Mouse (Mus musculus): ENCODE data around the gene Erich2. TPM values are rescaled to one million over a fixed set of nuclear protein-coding genes. Genes with fewer than 3 reads are reported as not detected.

Gene Erich2
- polyA plus RNA-seq, 1 experiment from 2014 or later = 1.0 TPM

DNA sequence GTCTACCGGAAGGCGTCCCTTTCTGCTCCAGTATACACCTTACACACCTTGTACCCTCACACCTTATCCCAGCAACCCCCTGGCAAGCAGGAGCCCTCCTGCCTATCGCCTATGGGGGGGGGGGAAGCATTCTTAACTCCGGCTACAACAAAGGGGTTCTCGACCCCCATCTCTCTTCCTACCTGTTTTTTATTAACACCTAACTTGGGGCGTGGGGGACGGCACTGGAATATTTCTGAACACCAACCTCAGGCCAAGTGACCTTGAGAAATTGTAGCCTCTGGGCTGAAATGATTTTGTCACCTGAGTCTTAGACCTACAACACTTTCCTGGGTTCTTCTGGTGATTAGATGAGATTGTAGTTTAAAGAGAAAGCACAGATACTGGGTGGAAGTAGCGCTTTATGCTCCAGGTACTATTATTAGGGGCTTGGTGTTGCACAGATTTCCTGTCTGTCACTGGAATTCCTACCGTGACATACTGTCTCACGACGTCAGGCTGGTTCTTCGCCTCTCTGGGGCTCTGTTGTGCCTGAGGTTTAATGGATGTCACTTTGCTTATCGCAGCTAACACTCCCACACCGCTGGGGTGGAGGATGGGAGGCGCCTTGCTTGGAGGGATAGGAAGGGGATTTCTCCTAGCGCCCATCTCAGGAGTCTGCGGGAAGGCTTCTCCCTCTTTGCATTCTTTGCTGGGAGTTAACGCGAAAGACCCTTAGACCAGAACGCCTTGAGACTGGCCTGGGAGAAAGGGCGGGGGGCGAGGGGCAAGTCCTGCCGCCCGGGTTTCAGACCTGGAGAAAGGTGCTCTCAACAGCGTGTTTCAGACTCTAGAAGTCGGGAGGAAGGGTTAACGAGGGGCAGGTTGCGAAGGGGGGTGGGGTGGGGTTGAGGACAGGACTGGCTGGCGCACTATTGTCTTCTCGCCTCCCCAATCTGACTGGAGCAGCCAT, 57.3 kb downstream of the Erich2 start:
- peak overlapping the region; percentile 77 for H3K9ac ChIP-seq (replicated peaks; ENCODE audit: low read depth, low read length)
- H3K27me3 ChIP-seq (ENCODE audit: control insufficient read depth, insufficient read depth, low read length) = peaks cover 41% of the 10 kb centered on the region
- peaks cover 25% of the 10 kb centered on the region; the same call in 1 of the 2 replicates for H3K4me1 ChIP-seq (ENCODE audit: control insufficient read depth, insufficient read depth, low read length)
- peak overlapping the region; percentile 67 for H3K4me2 ChIP-seq (ENCODE audit: low read depth, low read length)
- 6% methylated on average over 28 of the region's 30 CpGs for WGBS
- ATAC-seq (ENCODE audit: low read depth) = no peak
- peak overlapping the region; percentile 44 for H3K4me3 ChIP-seq (ENCODE audit: low read depth, low read length)
- no peaks in the 10 kb centered on the region for H3K36me3 ChIP-seq (ENCODE audit: control insufficient read depth, insufficient read depth, low read length)
- peak overlapping the region; percentile 91 for H3K27ac ChIP-seq (ENCODE audit: low read depth, low read length)
- no peaks in the 10 kb centered on the region for H3K9me3 ChIP-seq (ENCODE audit: control insufficient read depth, low read length)

DNA sequence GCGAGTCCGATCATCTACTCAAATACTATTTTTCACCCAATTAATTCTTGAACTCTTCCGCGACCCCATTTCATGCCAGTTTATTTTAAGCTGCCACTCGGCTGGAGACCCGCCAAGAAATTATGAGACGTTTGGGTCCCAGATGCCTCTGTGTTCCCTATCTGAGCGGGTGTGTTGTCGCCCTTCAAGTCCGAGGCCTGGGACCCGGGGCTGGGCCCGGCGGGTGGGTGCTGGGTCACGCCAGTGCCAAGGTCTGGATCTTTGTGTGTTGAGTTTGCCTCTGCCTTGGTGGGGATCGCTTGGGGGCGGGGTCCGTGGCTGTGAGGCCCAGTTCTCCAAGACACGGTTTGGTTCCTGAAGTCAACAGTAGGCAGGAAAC, 58.0 kb downstream of the Erich2 start:
- Histone ChIP-seq H3K27ac (ENCODE audit: low read depth, low read length) (peak overlapping the region; percentile 91), H3K36me3 (ENCODE audit: control insufficient read depth, insufficient read depth, low read length) (no peaks in the 10 kb centered on the region), H3K4me2 (ENCODE audit: low read depth, low read length) (peak overlapping the region; percentile 67), H3K4me3 (ENCODE audit: low read depth, low read length) (peak overlapping the region; percentile 44), H3K4me1 (ENCODE audit: control insufficient read depth, insufficient read depth, low read length) (peaks cover 25% of the 10 kb centered on the region; the same call in 1 of the 2 replicates), H3K9ac (replicated peaks; ENCODE audit: low read depth, low read length) (peak overlapping the region; percentile 77), H3K9me3 (ENCODE audit: control insufficient read depth, low read length) (no peaks in the 10 kb centered on the region), H3K27me3 (ENCODE audit: control insufficient read depth, insufficient read depth, low read length) (peaks cover 41% of the 10 kb centered on the region)
- 2% methylated on average over 18 of the region's 18 CpGs for WGBS
- ATAC-seq (ENCODE audit: low read depth) = no peak

DNA sequence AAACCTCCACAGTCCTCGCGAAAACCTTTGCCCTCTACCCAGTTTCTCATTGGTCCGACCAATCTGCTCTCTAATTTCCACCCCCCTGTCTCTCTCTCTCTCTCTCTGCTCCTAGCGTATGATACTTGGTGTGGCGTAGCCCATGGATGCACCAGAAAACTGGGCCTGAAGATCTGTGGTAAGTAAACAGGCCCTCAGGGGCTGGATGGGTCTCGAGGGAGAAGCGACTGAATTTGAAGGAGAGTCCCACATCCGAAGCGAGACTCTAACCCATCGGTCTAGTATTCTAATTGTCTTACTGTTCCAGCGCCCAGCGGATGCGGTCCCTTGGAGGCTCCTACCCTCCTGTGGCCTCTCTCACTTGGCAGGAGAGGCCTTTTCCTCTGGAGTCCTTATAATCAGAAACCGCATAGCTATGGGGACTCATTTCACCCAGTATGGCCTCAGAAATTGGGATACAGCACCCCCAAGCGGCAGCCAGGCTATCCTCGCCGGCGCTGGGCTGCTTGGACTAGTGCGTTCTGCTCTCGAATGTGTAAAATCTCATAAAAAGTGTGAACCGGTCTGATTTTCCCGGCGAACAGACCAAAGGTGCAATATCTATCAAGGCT, 58.6 kb downstream of the Erich2 start:
- WGBS = 3% methylated on average over 23 of the region's 23 CpGs

DNA sequence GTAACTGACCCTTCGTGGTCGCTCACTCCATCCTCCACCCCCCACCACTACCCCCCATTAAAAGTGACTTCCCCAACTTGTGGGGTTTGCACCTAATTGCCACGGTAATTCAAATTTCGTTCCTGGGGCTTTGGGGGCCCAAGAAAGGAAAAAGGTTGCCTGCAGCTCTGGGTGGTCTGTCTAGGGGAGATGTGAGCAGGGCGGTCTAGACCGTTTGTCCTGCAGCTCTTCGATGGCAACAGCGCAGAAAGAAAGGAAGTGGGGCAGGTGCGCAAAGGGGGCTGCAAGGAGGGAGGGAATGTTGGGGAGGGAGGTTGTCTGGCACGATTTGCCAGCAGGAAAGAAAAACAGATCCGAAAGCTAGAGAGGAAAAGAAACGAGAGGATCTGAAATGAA, 59.1 kb downstream of the Erich2 start:
- Histone ChIP-seq H3K27ac (ENCODE audit: low read depth, low read length) (peak overlapping the region; percentile 91), H3K4me2 (ENCODE audit: low read depth, low read length) (peak overlapping the region; percentile 67), H3K4me3 (ENCODE audit: low read depth, low read length) (peak overlapping the region; percentile 44), H3K9ac (replicated peaks; ENCODE audit: low read depth, low read length) (peak overlapping the region; percentile 77), H3K4me1 (ENCODE audit: control insufficient read depth, insufficient read depth, low read length) (peaks cover 19% of the 10 kb centered on the region; the same call in 1 of the 2 replicates), H3K27me3 (ENCODE audit: control insufficient read depth, insufficient read depth, low read length) (peaks cover 34% of the 10 kb centered on the region), H3K36me3 (ENCODE audit: control insufficient read depth, insufficient read depth, low read length) (no peaks in the 10 kb centered on the region), H3K9me3 (ENCODE audit: control insufficient read depth, low read length) (no peaks in the 10 kb centered on the region)
- no peak for ATAC-seq (ENCODE audit: low read depth)
- 1% methylated on average over 12 of the region's 12 CpGs for WGBS

More for the DNA sequence above, 58.6 kb downstream of the Erich2 start:
- Histone ChIP-seq H3K4me1 (ENCODE audit: control insufficient read depth, insufficient read depth, low read length) (peaks cover 23% of the 10 kb centered on the region; the same call in 1 of the 2 replicates), H3K27ac (ENCODE audit: low read depth, low read length) (peak overlapping the region; percentile 91), H3K36me3 (ENCODE audit: control insufficient read depth, insufficient read depth, low read length) (no peaks in the 10 kb centered on the region), H3K9me3 (ENCODE audit: control insufficient read depth, low read length) (no peaks in the 10 kb centered on the region), H3K9ac (replicated peaks; ENCODE audit: low read depth, low read length) (peak overlapping the region; percentile 77), H3K4me2 (ENCODE audit: low read depth, low read length) (peak overlapping the region; percentile 67), H3K27me3 (ENCODE audit: control insufficient read depth, insufficient read depth, low read length) (peaks cover 38% of the 10 kb centered on the region), H3K4me3 (ENCODE audit: low read depth, low read length) (peak overlapping the region; percentile 44)
- ATAC-seq (ENCODE audit: low read depth) = peak; percentile 35; the same call in 1 of the 2 replicates

DNA sequence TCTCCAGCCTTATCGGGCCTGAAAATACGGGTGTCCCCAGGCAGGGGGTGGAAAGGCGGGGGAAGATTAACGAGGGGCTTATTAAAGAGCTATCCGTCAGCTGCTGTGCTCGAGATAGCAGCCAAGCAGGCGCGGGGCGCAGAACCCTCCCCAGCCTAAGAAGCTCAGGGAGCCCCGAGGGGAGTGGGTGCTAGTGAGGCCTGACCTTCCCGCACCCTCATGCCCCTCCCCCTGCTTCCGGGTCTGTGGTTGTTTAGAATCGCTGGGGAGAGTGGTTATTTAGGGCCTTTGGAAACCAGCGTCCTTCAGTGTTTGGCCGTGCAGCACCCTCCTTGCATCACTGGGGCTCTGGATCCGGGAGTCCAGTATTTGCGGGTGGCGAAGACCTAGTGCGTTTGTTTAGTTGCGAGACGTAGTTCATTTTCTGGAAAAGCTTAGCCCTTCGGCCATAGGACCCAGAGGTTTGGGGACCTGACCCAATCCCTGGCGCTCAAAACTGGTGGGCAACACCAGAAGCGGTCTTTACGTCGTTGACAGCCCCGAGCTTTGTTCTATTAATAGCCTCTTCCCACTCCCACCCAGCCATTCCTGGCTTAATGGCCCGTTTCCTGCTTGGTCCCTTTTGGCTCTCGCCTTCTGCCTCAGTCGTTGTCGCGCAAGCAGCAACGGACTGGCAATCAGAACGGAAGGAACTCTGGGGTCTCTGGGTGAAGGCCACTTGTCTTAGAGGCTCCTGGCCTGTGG, 59.8 kb downstream of the Erich2 start:
- H3K4me1 ChIP-seq (ENCODE audit: control insufficient read depth, insufficient read depth, low read length) = peaks cover 17% of the 10 kb centered on the region; the same call in 1 of the 2 replicates
- no peaks in the 10 kb centered on the region for H3K36me3 ChIP-seq (ENCODE audit: control insufficient read depth, insufficient read depth, low read length)
- peak overlapping the region; percentile 67 for H3K4me2 ChIP-seq (ENCODE audit: low read depth, low read length)
- H3K27me3 ChIP-seq (ENCODE audit: control insufficient read depth, insufficient read depth, low read length) = peaks cover 29% of the 10 kb centered on the region
- peak; percentile 32; the same call in 1 of the 2 replicates for ATAC-seq (ENCODE audit: low read depth)
- H3K4me3 ChIP-seq (ENCODE audit: low read depth, low read length) = peak overlapping the region; percentile 44
- H3K9ac ChIP-seq (replicated peaks; ENCODE audit: low read depth, low read length) = peak overlapping the region; percentile 77; the same call in 1 of the 2 replicates
- under 1% methylated on average over 34 of the region's 34 CpGs for WGBS
- peak overlapping the region; percentile 91 for H3K27ac ChIP-seq (ENCODE audit: low read depth, low read length)
- no peaks in the 10 kb centered on the region for H3K9me3 ChIP-seq (ENCODE audit: control insufficient read depth, low read length)

DNA sequence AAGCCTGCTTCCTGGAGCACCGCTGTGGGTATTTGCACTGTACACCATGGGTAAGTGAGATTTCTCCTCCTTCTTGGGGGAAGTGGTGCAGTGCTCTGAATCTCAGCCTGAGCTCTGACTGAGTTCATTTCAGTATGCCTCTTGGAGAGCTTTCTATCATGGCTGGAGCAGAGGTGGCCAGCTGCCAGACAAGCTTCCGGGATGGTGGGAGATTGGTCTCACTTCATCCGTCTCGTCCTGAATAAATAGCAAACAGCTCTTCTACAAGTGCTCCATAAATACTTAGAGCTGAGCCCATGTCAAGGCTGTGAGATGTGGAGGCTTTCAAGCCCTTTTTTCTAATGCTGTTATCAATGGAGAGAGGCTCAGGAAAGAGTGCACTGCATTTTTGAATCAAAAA, 63.1 kb downstream of the Erich2 start:
- Histone ChIP-seq H3K4me3 (ENCODE audit: low read depth, low read length) (no peak overlapping the region), H3K4me2 (ENCODE audit: low read depth, low read length) (no peak overlapping the region), H3K27ac (ENCODE audit: low read depth, low read length) (no peak overlapping the region), H3K9me3 (ENCODE audit: control insufficient read depth, low read length) (no peaks in the 10 kb centered on the region), H3K27me3 (ENCODE audit: control insufficient read depth, insufficient read depth, low read length) (peaks cover 15% of the 10 kb centered on the region), H3K36me3 (ENCODE audit: control insufficient read depth, insufficient read depth, low read length) (0 out of 2 replicates have a peak, but pooled peaks cover 5% of the 10 kb centered on the region), H3K9ac (replicated peaks; ENCODE audit: low read depth, low read length) (no peak overlapping the region), H3K4me1 (ENCODE audit: control insufficient read depth, insufficient read depth, low read length) (peaks cover 17% of the 10 kb centered on the region; the same call in 1 of the 2 replicates)
- ATAC-seq (ENCODE audit: low read depth) = no peak
- 69% methylated on average over 4 of the region's 4 CpGs for WGBS

- 58% methylated on average over 9 of the region's 9 CpGs for WGBS
- Histone ChIP-seq H3K4me1 (ENCODE audit: control insufficient read depth, insufficient read depth, low read length) (peaks cover 14% of the 10 kb centered on the region; the same call in 1 of the 2 replicates), H3K27me3 (ENCODE audit: control insufficient read depth, insufficient read depth, low read length) (peaks cover 12% of the 10 kb centered on the region), H3K9ac (replicated peaks; ENCODE audit: low read depth, low read length) (no peak overlapping the region), H3K27ac (ENCODE audit: low read depth, low read length) (no peak overlapping the region), H3K36me3 (ENCODE audit: control insufficient read depth, insufficient read depth, low read length) (0 out of 2 replicates have a peak, but pooled peaks cover 5% of the 10 kb centered on the region), H3K4me2 (ENCODE audit: low read depth, low read length) (no peak overlapping the region), H3K4me3 (ENCODE audit: low read depth, low read length) (no peak overlapping the region), H3K9me3 (ENCODE audit: control insufficient read depth, low read length) (no peaks in the 10 kb centered on the region)
- ATAC-seq (ENCODE audit: low read depth) = no peak
Observed at GRCm38 (mm10) chr2:70572251-70572650, 63.6 kb downstream of the Erich2 start.

DNA sequence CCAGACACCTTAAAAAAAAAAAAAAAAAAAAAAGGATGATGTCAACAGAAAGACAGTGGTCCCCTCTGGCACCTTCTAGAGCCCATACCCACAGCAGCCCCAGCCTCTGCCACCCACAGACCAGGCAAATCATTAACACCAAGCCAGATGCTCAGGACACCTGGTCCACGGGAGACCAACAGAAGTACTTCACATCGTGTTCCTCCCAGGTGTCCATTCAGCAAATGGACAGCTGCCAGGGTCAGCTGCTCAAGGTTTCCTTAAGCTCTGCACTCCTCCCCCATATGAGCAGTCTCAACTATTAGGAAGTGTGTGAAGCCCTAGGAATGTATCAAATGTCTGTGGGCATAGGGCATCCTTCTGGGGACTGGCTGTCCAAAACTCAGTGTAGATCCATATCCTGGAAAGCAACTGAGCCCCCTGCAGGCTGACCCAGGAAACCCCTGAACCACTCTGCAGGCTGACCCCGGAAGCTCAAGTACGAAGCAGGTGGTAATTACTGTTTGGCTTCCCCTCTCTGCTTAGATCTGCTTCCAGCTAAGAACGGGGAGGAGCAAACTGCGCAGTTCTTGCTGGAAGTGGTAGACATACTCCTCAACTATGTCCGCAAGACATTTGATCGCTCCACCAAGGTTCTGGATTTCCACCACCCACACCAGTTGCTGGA, 65.1 kb downstream of the Erich2 start:
- H3K36me3 ChIP-seq (ENCODE audit: control insufficient read depth, insufficient read depth, low read length) = 0 out of 2 replicates have a peak, but pooled peaks cover 5% of the 10 kb centered on the region
- H3K9me3 ChIP-seq (ENCODE audit: control insufficient read depth, low read length) = no peaks in the 10 kb centered on the region
- WGBS = 83% methylated on average over 8 of the region's 8 CpGs
- H3K4me3 ChIP-seq (ENCODE audit: low read depth, low read length) = no peak overlapping the region
- no peak overlapping the region for H3K9ac ChIP-seq (replicated peaks; ENCODE audit: low read depth, low read length)
- ATAC-seq (ENCODE audit: low read depth) = no peak
- H3K27me3 ChIP-seq (ENCODE audit: control insufficient read depth, insufficient read depth, low read length) = peaks cover 11% of the 10 kb centered on the region; the same call in 1 of the 2 replicates
- H3K27ac ChIP-seq (ENCODE audit: low read depth, low read length) = no peak overlapping the region
- no peak overlapping the region for H3K4me2 ChIP-seq (ENCODE audit: low read depth, low read length)
- peaks cover 5% of the 10 kb centered on the region; the same call in 1 of the 2 replicates for H3K4me1 ChIP-seq (ENCODE audit: control insufficient read depth, insufficient read depth, low read length)

Measured in neural tube, embryonic 14.5 days (tissue).